Mouse (Mus musculus): ENCODE results near the gene Ttll1. TPM values are rescaled to one million over a fixed set of nuclear protein-coding genes. Genes with fewer than 3 reads are reported as not detected.
A peak's percentile ranks its signal among the peaks of the same experiment; 100 is the strongest.
"Not testable (repeated sequence)": the region's sequence is repeated elsewhere in the genome, so short reads cannot be mapped to it uniquely, and the experiment has no call there.

The Ttll1 gene
- total RNA-seq, 1 experiment from 2014 or later = 6.4 TPM

GRCm38 (mm10) chr15:83527747-83528146 lies 17.1 kb upstream of the Ttll1 start:
- no peak for ATAC-seq (replicated peaks in 1 of 2; ENCODE audit: insufficient read depth in 1 of 2, low FRiP score in 2 of 2, low TSS enrichment in 1 of 2, low read depth in 1 of 2, poor library complexity in 2 of 2, severe bottlenecking in 2 of 2)

GRCm38 (mm10) chr15:83527092-83527437 lies 16.4 kb upstream of the Ttll1 start:
- ATAC-seq (replicated peaks in 1 of 2; ENCODE audit: insufficient read depth in 1 of 2, low FRiP score in 2 of 2, low TSS enrichment in 1 of 2, low read depth in 1 of 2, poor library complexity in 2 of 2, severe bottlenecking in 2 of 2) = peak; percentile 12 to 18; a peak in 2 of 4 replicates

- peak; percentile 17 to 43; a peak in 2 of 4 replicates for ATAC-seq (replicated peaks in 1 of 2; ENCODE audit: insufficient read depth in 1 of 2, low FRiP score in 2 of 2, low TSS enrichment in 1 of 2, low read depth in 1 of 2, poor library complexity in 2 of 2, severe bottlenecking in 2 of 2)
Measured at GRCm38 (mm10) chr15:83526424-83527091, 15.9 kb upstream of the Ttll1 start, which contains the start of gene Bik. Gene Bik, plus strand, starts transcription at chr15:83526862.

- no peak for ATAC-seq (replicated peaks in 1 of 2; ENCODE audit: insufficient read depth in 1 of 2, low FRiP score in 2 of 2, low TSS enrichment in 1 of 2, low read depth in 1 of 2, poor library complexity in 2 of 2, severe bottlenecking in 2 of 2)
Measured at GRCm38 (mm10) chr15:83524333-83524729, 13.6 kb upstream of the Ttll1 start.

GRCm38 (mm10) chr15:83523638-83524332 lies 13.1 kb upstream of the Ttll1 start:
- no peak for ATAC-seq (replicated peaks in 1 of 2; ENCODE audit: insufficient read depth in 1 of 2, low FRiP score in 2 of 2, low TSS enrichment in 1 of 2, low read depth in 1 of 2, poor library complexity in 2 of 2, severe bottlenecking in 2 of 2)

- ATAC-seq (replicated peaks in 1 of 2; ENCODE audit: insufficient read depth in 1 of 2, low FRiP score in 2 of 2, low TSS enrichment in 1 of 2, low read depth in 1 of 2, poor library complexity in 2 of 2, severe bottlenecking in 2 of 2) = no peak
Measured at GRCm38 (mm10) chr15:83523196-83523595, 12.5 kb upstream of the Ttll1 start.

GRCm38 (mm10) chr15:83520861-83521382 lies 10.2 kb upstream of the Ttll1 start:
- ATAC-seq (replicated peaks in 1 of 2; ENCODE audit: insufficient read depth in 1 of 2, low FRiP score in 2 of 2, low TSS enrichment in 1 of 2, low read depth in 1 of 2, poor library complexity in 2 of 2, severe bottlenecking in 2 of 2) = no peak

- ATAC-seq (replicated peaks in 1 of 2; ENCODE audit: insufficient read depth in 1 of 2, low FRiP score in 2 of 2, low TSS enrichment in 1 of 2, low read depth in 1 of 2, poor library complexity in 2 of 2, severe bottlenecking in 2 of 2) = peak; percentile 78 to 83
Measured at GRCm38 (mm10) chr15:83518215-83519048, 7.7 kb upstream of the Ttll1 start.

- ATAC-seq (replicated peaks in 1 of 2; ENCODE audit: insufficient read depth in 1 of 2, low FRiP score in 2 of 2, low TSS enrichment in 1 of 2, low read depth in 1 of 2, poor library complexity in 2 of 2, severe bottlenecking in 2 of 2) = no peak
Measured at GRCm38 (mm10) chr15:83515018-83515417, 4.3 kb upstream of the Ttll1 start.

- ATAC-seq (replicated peaks in 1 of 2; ENCODE audit: insufficient read depth in 1 of 2, low FRiP score in 2 of 2, low TSS enrichment in 1 of 2, low read depth in 1 of 2, poor library complexity in 2 of 2, severe bottlenecking in 2 of 2) = no peak
Measured at GRCm38 (mm10) chr15:83512489-83513281, 2.0 kb upstream of the Ttll1 start.

- peak in 1 of 2 experiments; percentile 23; a peak in 1 of 4 replicates for ATAC-seq (replicated peaks in 1 of 2; ENCODE audit: insufficient read depth in 1 of 2, low FRiP score in 2 of 2, low TSS enrichment in 1 of 2, low read depth in 1 of 2, poor library complexity in 2 of 2, severe bottlenecking in 2 of 2)
Measured at GRCm38 (mm10) chr15:83509950-83510804, 516 bp downstream of the Ttll1 start.

- not testable (repeated sequence) for ATAC-seq (replicated peaks in 1 of 2; ENCODE audit: insufficient read depth in 1 of 2, low FRiP score in 2 of 2, low TSS enrichment in 1 of 2, low read depth in 1 of 2, poor library complexity in 2 of 2, severe bottlenecking in 2 of 2)
Measured at GRCm38 (mm10) chr15:83501483-83501882, 9.2 kb downstream of the Ttll1 start.

- ATAC-seq (replicated peaks in 1 of 2; ENCODE audit: insufficient read depth in 1 of 2, low FRiP score in 2 of 2, low TSS enrichment in 1 of 2, low read depth in 1 of 2, poor library complexity in 2 of 2, severe bottlenecking in 2 of 2) = no peak; a peak in 1 of 4 replicates
Measured at GRCm38 (mm10) chr15:83500352-83500751, 10.3 kb downstream of the Ttll1 start.

GRCm38 (mm10) chr15:83499211-83499755 lies 11.4 kb downstream of the Ttll1 start:
- ATAC-seq (replicated peaks in 1 of 2; ENCODE audit: insufficient read depth in 1 of 2, low FRiP score in 2 of 2, low TSS enrichment in 1 of 2, low read depth in 1 of 2, poor library complexity in 2 of 2, severe bottlenecking in 2 of 2) = no peak

GRCm38 (mm10) chr15:83497299-83497698 lies 13.4 kb downstream of the Ttll1 start:
- no peak for ATAC-seq (replicated peaks in 1 of 2; ENCODE audit: insufficient read depth in 1 of 2, low FRiP score in 2 of 2, low TSS enrichment in 1 of 2, low read depth in 1 of 2, poor library complexity in 2 of 2, severe bottlenecking in 2 of 2)

GRCm38 (mm10) chr15:83495787-83496367 lies 14.8 kb downstream of the Ttll1 start:
- ATAC-seq (replicated peaks in 1 of 2; ENCODE audit: insufficient read depth in 1 of 2, low FRiP score in 2 of 2, low TSS enrichment in 1 of 2, low read depth in 1 of 2, poor library complexity in 2 of 2, severe bottlenecking in 2 of 2) = no peak
